Mouse (Mus musculus) left cerebral cortex, postnatal 36 days (tissue): ENCODE results near the gene Nfix. TPM values are rescaled to one million over a fixed set of nuclear protein-coding genes. Genes with fewer than 3 reads are reported as not detected.
A peak's percentile ranks its signal among the peaks of the same experiment; 100 is the strongest.
"Not testable (repeated sequence)": the region's sequence is repeated elsewhere in the genome, so short reads cannot be mapped to it uniquely, and the experiment has no call there.

Source experiments
- DNase-seq, 2 experiments: peaks; one replicate each; pipeline ENCODE4 v3.0.0; 2021 to 2022; ENCODE audit warnings: low spot score in 2 of 2, mixed read lengths in 1 of 2
- intact Hi-C: fragments of 180-260 bp; cut with DNase I; formaldehyde crosslinking; loops from one replicate; pipeline ENCODE4 v1.15.1; 2025
- total RNA-seq, 2 experiments: library from RNA; stranded (reverse); gene quantifications; 2 replicates each; pipeline ENCODE4 v1.2.3; 2021

Gene Nfix
- total RNA-seq, 2 experiments from 2014 or later = 303 to 353 TPM

GRCm38 (mm10) chr8:84698288-84698687, 101.9 kb downstream of the Nfix start:
- intact Hi-C loops = no loop called here
- no peak for DNase-seq

GRCm38 (mm10) chr8:84697166-84698130, 102.7 kb downstream of the Nfix start:
- no peak for DNase-seq
- intact Hi-C loops = no loop called here

GRCm38 (mm10) chr8:84695140-84695539, 105.0 kb downstream of the Nfix start:
- DNase-seq = no peak
- intact Hi-C loops = no loop called here

- no peak for DNase-seq
- intact Hi-C loops = no loop called here
Measured at GRCm38 (mm10) chr8:84693332-84693731, 106.8 kb downstream of the Nfix start.

- intact Hi-C loops = no loop called here
- DNase-seq = peak; percentile 91 to 94
Measured at GRCm38 (mm10) chr8:84689091-84689915, 110.8 kb downstream of the Nfix start.

- peak; percentile 86 to 91 for DNase-seq
- intact Hi-C loops = loop anchor here (1.0 kb wide), 1 partner anchor 22 kb away; no protein-coding TSS in a partner anchor
Measured at GRCm38 (mm10) chr8:84687705-84688100, 112.4 kb downstream of the Nfix start, which contains the start of gene Nacc1. TSS of gene Nacc1 (minus strand) at chr8:84687862.

GRCm38 (mm10) chr8:84687003-84687704, 113.0 kb downstream of the Nfix start:
- intact Hi-C loops = loop anchor here (1.0 kb wide), 1 partner anchor 22 kb away; no protein-coding TSS in a partner anchor

GRCm38 (mm10) chr8:84686191-84687002, 113.7 kb downstream of the Nfix start, which contains the start of gene Trmt1:
TSS of gene Trmt1 (plus strand) at chr8:84686307.
- DNase-seq = peak in 1 of 2 experiments; percentile 29
- intact Hi-C loops = loop anchor here (1.0 kb wide), 1 partner anchor 21 kb away; no protein-coding TSS in a partner anchor

More at GRCm38 (mm10) chr8:84687003-84687704, 113.0 kb downstream of the Nfix start:
- DNase-seq = peak in 1 of 2 experiments; percentile 11

GRCm38 (mm10) chr8:84684537-84684936, 115.6 kb downstream of the Nfix start:
- DNase-seq = no peak
- intact Hi-C loops = no loop called here

GRCm38 (mm10) chr8:84682257-84682656, 117.9 kb downstream of the Nfix start:
- DNase-seq = no peak
- intact Hi-C loops = no loop called here

GRCm38 (mm10) chr8:84681476-84681875, 118.7 kb downstream of the Nfix start:
- intact Hi-C loops = no loop called here
- DNase-seq = no peak

- intact Hi-C loops = no loop called here
Measured at GRCm38 (mm10) chr8:84677305-84677704, 122.8 kb downstream of the Nfix start.

GRCm38 (mm10) chr8:84670295-84671006, 129.7 kb downstream of the Nfix start:
- intact Hi-C loops, DNase-seq: not testable (repeated sequence)

More at GRCm38 (mm10) chr8:84677305-84677704, 122.8 kb downstream of the Nfix start:
- no peak for DNase-seq

GRCm38 (mm10) chr8:84668731-84669485, 131.2 kb downstream of the Nfix start:
- intact Hi-C loops = no loop called here
- no peak for DNase-seq

GRCm38 (mm10) chr8:84668081-84668480, 132.1 kb downstream of the Nfix start:
- intact Hi-C loops = no loop called here
- DNase-seq = no peak

- DNase-seq = no peak
- intact Hi-C loops = loop anchor here (1.0 kb wide), 1 partner anchor 22 kb away; the partner anchor contains the start of gene Nacc1
Measured at GRCm38 (mm10) chr8:84665385-84665893, 134.7 kb downstream of the Nfix start.
